Mouse (Mus musculus) MEL-GATA-1-ER (cell line): ENCODE measurements around the gene Rcn3.
"Not testable (repeated sequence)": the region's sequence is repeated elsewhere in the genome, so short reads cannot be mapped to it uniquely, and the experiment has no call there.

Experiments
- DNase-seq: peaks from one replicate; pipeline ENCODE4 v3.0.0-alpha.2; 2012; ENCODE audit warnings: low read depth; ENCODE audit errors: extremely low read depth

Gene Rcn3

DNA sequence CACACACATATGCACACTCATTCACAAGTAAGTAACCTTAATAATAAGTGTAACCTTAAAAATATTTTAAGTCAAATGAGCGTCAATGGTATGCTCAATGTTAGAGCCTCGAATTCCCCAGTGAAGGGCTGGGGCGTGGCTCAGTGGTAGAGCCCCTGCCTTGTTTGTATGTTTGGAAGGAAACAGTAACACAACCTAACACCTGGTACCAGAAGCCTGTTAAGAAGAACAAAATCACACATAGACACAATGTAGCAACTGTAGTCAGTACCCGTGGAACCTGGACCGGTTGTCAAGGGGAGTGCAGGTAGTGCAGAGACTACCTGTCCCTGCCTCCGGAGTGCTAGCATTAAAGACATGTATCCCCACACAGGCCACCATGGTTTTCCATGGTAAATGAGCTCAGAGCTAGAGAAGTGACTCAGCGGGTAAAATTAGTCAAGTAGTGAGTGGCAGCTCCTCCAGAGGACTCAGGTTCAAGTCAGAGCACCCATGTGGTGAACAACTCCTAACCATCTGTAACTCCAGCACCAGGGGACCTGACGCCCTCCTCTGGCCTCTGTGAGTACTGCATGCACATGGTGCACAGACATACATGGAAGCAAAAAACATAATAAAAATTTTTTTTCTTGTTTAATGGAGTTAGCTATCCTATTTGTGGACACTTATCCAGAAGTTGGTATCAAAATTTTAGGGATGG lies 6.7 kb upstream of the Rcn3 start:
- DNase-seq: no peak

DNA sequence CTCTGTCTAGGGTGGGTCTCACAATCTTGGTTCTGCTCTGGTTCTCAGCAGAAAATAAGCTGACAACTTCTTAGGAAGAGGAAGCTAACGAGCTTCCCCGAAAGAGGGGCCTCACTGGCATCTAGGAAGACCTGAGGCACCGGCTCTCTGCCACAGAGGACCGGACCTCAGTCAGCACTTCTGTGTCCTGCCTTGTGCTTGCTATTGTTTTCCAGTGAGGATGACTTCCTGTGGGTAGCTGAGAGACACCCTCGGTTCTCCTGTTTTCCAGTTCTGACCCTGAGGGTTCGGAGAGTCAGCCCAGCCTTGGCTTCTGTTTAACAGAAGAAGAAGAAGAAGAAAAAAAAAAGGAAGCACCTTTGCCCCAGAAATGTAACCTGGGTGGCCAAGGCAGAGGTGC lies 5.5 kb upstream of the Rcn3 start:
- DNase-seq: no peak

DNA sequence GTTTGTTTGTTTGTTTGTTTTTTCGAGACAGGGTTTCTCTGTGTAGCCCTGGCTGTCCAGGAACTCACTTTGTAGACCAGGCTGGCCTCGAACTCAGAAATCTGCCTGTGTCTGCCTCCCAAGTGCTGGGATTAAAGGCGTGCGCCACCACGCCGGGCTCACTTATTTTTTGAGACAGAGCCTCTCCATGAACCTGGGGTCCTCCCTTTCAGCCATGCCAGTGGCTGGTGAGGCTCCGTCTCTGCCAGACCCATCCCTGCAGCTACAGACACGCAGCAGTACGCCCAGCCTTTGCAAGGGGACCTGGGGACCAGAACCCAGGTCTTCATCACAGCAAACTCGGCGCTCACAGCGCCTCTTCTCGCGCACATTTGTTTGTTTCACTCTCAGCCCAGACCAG lies 3.9 kb upstream of the Rcn3 start:
- not testable (repeated sequence) for DNase-seq

DNA sequence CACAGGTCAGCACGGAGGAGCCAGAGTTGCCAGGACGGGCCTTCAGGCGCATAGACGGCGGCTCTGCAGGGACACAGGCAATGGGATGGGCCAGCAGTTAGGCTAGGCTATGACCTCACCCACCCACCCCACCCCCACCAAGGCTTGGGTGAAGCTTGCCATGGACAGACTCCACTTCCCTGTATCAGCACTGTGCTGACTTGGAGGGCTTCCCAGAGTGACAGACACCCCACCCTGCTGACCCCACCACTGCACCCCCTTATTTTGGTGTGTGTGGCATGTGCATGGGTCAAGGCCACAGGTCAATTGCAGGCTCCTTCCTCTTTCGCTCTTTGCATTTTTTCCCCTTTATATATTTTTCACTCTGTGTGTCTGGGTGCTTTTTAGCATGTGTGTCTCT lies 3.3 kb upstream of the Rcn3 start:
- no peak for DNase-seq

DNA sequence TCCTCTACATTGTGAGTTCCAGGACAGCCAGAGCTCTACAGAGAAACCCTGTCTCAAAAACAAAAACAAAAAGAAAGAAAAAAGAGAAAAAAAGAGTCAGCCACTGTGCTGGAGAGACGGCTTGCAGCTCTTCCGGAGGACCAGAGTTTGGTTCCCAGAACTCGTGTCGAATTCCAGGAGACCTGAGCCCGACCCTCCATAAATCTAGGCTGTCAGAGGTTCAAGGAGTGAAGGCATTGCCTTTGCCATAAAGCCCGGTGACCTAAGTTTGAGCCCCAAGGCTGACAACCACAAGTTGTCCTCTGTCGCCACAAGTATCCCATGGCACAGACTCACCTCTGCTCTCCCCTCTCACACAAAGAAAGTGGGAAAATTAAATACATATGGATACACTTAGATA lies 2.1 kb upstream of the Rcn3 start:
- no peak for DNase-seq

DNA sequence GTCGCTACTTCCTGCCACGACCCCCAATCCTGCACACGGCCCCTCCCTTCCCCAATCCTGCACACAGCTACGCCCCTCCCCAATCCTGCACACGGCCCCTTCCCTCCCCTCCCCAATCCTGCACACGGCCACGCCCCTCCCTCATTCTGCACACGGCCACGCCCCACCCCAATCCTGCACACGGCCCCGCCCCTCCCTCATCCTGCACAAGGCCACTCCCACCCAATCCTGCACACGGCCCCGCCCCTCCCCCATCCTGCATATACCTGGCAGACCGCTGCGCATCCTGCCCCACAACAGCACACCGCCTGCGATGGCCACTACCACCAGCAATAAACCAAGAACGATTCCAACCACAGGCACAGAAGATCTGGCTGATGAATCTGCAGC lies 1.5 kb upstream of the Rcn3 start:
- DNase-seq: no peak

DNA sequence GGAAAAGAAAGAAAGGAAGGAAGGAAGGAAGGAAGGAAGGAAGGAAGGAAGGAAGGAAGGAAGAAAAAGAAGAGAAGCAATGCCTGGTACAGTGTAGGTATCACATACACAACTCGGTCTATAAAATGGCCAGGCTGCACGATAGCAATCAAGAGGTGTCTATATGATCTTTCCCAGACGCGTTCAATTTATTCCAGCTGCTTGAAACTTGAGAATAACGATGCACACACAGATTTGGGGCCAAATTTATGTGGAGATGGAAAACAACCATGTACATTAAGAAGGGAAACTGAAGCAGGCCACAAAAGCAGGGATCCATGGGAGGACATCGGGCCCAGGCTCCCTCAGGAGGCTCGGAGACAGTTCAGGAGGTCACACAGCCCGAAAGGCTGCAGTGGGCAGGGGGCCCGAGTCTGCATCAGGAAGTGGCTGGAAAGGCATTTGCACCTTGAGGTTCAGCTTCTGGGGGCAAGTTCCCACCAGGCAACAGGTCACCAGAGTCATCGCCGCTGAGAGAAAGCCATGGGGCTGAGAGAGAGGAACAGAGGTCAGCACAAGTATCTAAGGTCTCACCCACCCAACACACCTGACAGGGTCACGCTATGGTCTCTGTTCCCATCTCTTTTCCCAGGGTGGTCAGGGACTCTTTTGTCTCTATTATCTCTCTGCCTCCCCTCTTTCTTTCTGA lies 951 bp upstream of the Rcn3 start:
- no peak for DNase-seq

DNA sequence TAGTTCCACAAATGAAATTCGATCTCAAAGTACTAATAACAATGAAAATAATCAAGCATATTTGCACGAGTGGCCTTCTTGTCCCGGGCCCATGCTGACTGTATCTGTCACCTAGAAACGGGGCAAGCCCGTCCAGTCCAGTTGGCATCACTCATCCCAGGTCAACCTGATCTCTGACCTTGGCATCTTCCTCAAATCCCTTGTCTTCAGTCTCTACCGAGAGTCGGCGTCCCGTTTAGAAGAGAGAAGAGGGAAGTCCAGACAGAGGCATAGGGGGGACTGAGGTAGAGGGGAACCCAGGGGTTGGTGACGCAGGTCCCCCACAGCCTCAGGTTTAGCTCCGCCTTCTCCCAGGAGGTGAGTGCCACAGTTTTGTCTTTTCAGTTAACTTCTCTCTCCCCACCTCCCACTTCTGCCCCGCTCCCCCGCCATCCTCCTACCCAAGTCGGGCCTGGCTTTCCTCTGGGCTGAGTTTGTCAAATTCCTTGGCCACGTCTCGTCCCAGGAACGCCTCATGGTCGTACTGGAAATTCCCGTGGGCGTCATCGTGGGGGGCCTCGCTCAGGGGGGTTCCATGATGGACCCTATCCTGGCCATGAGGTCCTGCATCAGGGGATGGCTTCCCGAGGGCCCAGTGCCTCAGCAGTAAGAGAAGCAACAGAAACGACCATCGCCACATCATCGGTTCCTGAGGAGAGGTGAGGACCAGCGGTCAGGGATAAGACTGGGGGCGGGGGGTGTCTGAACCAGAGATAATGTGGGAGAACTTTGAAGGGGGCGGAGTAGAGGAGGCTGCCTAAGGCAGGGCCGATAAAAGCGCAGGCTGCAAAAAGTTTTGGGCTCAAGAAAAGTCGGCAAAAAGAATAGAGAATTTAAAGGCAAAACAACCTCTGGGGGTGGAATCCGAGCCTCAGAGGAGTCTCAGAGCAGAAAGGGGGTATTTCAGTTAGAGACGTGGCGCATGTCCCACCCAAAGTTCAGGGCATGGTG lies 725 bp downstream of the Rcn3 start:
- peak; percentile 42 for DNase-seq

DNA sequence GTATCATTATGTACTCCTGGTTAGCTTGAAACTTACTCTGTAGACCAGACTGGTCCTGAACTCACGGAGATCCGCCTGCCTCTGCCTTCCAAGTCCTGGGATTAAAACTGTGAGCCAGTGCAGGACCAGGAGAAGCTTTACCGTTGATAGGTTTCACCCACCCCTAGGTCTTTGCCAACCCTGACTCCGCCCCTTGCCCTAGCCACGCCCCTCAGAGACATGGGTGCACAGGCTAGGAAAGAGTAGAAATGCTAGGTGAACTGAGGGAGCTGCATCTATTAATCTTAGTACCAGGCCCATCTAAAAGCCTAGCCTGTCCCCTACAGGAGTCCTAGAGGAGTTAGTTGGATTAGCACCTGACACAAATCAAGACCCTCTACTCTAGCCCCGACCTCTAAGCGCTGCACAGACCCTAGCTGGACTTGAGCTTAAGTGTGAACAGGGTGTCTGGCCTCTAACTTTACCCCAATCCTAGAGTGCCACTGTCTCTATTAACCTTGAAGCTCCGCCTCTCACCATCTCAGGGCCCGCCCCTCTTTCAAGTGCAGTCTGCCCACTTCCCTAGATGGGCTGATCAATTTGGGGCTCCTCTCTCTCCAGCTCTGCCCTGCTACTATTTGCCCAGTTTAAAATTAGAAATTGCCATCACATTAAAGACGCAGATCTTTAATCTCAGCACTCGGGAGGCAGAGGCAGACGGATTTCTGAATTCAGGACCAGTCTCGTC lies 1.6 kb downstream of the Rcn3 start:
- peak; percentile 44 for DNase-seq

DNA sequence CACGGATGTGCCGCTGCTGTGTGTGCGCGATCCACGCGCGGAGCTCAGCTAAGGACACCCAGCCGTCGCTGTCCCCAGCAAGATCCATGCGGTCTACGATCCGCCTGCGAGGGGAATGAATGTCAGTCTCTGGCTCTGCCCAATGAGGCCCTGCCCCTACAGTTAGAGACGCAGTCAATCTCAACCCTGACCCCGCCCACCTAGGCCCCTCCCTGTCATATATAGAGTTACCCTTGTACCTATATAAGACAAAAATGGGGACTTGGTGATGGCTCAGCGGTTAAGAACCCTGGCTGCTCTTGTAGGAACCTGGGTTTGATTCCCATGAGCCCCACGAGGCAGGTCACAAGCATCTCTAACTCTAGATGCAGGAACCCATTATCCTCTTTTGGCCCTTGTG lies 3.4 kb downstream of the Rcn3 start:
- DNase-seq: no peak

DNA sequence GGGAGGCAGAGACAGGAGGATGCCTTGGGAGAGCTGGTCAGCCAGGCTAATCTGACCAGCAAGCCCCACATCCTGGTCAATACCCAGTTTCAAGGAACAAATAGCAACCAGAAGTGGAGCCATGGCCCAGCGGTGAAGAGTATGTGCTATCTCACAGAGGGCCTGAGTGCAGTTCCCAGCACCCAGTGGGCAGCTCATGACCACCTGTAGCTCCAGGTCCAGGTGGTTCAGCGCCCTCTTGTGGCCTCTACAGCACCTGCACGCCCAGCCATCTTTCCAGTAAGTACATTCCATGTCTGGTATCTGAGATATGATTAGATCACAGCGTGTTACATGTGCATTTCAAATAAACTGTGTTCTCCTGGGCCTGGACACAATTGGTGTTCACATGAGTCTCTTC lies 5.9 kb downstream of the Rcn3 start:
- no peak for DNase-seq

DNA sequence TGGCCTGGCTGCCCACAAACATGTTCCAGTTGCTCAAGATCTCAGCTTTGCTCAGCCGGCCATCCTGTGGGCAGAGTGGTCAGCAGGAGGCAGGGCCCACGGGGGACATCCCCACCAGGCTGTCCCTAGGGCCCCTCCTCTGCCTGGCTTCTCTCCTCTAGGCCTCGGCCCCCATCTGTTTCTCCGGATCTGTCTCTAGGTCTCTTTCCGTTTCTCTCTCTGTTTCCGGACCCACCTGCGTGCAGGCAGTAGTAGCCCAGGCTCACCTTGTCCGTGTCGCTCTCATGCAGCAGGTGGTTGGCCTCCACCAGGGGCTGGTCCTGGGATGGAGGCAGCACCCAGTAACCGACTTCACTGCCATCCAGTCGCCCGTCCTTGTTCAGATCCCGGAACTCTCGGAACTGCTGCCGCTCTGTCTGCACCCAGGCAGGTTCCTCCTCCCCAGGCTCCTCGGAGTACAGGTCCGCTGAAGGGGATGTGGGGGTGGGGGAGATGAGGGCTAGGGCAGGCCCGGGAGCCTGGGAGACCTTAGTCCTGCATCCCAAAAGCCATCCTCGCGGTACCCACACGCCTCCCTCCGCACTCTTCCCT lies 8.6 kb downstream of the Rcn3 start:
- no peak for DNase-seq

DNA sequence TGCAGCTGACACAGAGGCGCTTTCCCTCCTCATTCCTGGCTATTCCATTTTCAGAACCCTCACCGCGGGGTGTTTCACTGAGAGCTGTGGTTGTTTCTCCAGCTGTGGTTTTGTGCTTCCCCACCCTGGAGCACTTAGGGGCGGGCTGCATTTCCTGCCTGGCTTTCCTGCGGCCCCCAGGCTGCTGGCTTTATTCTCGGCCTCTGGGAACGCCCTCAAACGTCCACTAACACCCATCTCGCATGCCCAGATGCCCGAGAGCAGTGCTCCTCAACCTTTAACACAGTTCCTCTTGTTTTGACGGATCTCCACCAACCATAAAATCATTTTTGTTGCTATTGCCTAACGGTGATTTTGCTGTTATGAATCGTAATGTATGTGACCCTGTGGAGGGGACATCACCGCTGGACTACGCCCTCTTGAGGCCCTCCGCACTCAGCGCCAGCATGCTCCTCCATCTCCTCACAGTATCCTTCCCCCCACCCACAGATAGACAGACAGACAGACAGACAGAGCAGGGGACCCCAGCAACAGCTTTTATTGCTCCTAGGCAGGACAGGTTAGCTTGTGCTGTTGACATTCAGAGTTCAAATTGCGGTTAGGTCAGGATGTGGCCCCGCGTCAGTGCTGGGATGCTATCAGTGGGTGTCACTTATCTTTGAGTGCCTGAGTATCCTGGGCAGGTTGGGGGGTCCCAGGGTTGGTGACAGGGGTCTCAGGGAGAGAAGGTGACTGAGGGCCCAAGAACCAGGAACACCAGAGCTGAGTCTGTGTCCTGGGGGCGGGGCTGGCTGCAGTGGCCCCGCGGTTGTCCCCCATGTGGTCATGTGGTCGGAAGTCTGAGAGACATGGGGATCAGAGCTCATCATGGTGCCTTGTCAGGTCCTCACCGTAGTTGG lies 9.4 kb downstream of the Rcn3 start:
- DNase-seq: no peak

DNA sequence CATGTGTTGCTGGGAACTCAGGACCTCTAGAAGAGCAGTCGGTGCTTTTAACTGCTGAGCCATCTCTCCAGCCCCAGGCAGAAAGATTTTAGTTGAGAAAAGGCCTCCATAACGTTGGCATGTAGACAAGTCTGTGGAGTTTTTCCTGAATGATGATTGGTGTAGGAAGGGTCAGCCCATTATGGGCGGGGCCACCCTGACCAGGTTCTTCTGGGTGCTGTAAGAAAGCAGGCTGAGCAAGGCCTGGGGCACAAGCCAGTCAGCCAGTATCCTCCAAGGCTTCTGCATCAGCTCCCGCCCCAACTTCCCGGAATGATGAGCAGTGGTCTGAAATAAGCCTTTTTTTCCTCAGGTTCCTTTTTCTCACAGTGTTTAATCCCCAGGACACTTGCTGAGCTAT lies 11.0 kb downstream of the Rcn3 start:
- no peak for DNase-seq

DNA sequence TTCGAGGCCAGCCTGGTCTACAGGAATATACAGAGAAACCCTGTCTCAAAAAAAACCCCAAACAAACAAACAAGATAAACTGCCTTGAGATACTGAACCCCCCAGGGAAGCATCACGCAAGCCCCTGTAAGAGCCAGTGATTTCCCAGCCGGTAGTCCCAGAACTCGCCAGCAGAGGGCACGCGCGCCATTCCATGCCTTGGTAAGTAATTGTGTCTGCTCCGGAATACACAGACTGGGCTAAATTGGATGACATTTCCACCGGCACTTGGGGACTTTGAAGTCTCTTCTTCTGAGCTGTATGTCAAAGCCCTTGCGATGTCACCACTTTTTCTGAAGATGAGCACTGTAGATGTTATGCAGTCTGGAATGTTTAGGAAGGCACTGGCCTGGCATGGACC lies 12.2 kb downstream of the Rcn3 start:
- peak; percentile 48 for DNase-seq

DNA sequence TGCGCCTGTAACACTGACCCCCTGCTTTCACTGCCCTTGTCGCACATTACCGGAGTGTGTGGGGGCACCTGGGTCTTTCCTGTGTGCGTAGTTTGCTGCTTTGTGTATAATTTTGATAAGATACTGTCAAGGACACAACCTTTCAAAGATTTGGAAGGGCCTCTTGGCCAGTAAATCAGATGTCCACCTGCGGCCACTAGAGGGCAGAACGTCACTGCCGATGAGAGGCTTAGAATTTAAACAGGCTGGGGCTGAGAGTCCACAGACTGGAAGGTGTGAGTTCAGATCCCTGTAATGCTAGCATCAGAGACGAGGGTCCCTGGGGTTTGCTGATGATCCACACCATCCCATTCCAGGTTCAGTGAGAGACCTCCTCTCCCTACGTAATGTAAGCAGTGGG lies 13.5 kb downstream of the Rcn3 start:
- DNase-seq: peak; percentile 41

DNA sequence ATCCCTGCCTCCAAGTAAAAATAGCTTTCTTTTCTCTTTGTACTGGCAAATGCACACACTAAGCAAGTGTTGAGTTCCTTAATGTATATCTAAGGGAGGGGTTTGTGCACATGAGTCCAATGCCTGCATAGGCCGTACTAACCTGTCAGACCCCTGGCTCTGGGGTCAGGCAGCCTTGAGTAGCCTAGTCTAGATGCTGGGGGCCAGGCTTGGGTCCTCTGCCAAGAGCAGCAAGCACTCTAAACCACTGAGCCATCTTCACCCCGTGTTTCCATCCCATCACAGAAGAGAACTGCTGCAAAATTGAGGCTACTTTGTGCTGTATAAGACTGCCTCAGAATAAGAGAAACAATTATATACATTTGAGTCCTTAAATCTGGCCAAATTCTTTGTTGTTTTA lies 14.2 kb downstream of the Rcn3 start:
- DNase-seq: no peak

DNA sequence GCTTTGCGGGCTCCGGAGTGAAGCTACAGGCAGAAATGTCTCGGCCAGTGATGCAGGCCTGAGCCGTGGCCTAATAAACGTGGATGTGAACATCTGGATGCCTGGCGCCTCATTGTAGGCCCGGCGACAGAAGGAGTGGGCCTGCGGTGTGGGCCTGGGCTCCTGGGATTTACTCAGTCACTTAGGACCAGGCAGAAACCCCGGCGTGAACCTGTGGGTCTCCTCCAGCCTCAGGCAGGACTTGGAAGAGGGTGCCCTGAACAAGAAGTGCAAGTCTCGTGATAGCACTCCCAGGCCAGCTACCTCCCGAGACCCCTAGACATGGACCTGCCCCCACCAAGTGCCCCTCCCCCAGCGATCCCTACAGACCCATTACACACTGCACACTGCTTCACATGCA lies 14.7 kb downstream of the Rcn3 start:
- no peak for DNase-seq

DNA sequence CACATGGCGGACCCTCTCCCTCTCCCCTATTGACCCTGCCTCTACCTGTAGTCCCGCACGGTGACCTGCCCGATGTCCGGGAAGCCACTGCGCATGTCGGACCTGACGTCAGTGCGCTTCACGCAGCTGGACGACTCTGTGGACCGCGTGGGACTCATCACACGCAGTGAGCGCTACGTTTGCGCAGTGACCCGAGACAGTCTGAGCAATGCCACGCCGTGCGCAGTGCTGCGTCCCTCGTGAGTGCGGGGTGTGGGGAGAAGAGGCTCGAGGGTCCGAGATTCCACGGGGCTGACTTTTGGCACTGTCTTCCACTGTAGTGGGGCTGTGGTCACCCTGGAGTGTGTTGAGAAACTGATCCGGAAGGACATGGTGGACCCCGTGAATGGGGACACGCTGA lies 15.5 kb downstream of the Rcn3 start:
- DNase-seq: no peak

DNA sequence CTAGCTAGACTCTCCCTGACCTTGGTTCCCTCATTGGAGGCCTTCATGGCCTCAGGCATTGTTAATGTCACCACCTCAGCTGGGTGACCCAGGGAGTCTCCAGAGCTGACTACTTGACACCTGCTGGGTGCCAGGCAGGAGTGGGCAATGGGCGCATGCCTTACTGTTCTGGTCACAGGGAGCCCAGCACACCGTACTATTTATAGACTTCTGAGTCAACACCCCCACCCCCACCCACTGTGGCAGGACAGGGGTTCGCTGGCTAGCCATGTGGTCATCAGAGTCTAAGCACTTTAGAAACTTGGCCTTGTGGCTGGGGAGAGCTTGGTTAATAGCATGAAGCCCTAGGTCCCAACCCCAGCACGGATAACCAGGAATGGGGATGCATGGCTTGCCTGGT lies 16.6 kb downstream of the Rcn3 start:
- DNase-seq: no peak
